ENCODE assay signal across 11 mouse cellular contexts in the genomic region with DNA sequence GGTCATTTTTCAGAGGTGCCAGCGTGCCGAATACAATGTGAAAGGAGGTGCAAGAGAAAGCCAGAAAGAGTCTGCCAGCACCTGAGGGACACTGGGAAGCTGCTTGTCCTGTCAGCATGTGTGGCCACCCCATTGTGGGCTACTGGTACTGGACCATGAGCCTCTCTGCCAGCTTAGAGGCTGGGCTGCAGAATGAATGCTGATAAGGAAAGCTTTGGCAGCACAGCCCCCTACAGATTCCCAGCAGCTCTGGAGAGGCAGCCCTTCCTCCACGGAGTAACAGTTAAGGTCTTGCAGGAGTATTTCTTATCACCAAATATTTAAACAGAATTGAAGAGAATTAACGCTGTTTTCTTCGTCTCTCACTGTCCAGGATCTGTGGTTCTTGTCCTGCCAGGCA.
DNase-seq lines count a peak whose midpoint lies in the region; ATAC-seq and TF ChIP-seq lines count a peak whose summit lies in the region.
"Had no signal": no experiment of that assay in that cellular context is flagged by ENCODE, and none has a peak within 500 bp of the region (broad histone marks: within the 10 kb centered on the region; RNA-seq: fewer than 3 reads in every experiment).

No protein-coding gene starts in this region.

- no peaks in the 10 kb centered on the region for H3K9me3 ChIP-seq in kidney, postnatal 0 days (replicated peaks; ENCODE audit: low read length)
- H3K9me3 ChIP-seq in kidney, embryonic 16.5 days (ENCODE audit: low read length), result peaks cover 8% of the 10 kb centered on the region
- no peaks in the 10 kb centered on the region for H3K9me3 ChIP-seq in heart, embryonic 10.5 days
- no peaks in the 10 kb centered on the region for H3K9me3 ChIP-seq in heart, postnatal 0 days (replicated peaks; ENCODE audit: control insufficient read depth, low read length)
- no peaks in the 10 kb centered on the region for H3K9me3 ChIP-seq in midbrain, embryonic 13.5 days
- H3K9me3 ChIP-seq: embryonic facial prominence, embryonic 12.5 days; liver, embryonic 15.5 days had no signal

- H3K36me3 ChIP-seq in kidney, postnatal 0 days (ENCODE audit: insufficient read depth, low read length), result no peaks in the 10 kb centered on the region
- H3K36me3 ChIP-seq in kidney, embryonic 16.5 days (ENCODE audit: insufficient read depth, low read length), result no peaks in the 10 kb centered on the region
- no peaks in the 10 kb centered on the region for H3K36me3 ChIP-seq in heart, embryonic 10.5 days
- H3K36me3 ChIP-seq in heart, postnatal 0 days (replicated peaks; ENCODE audit: control insufficient read depth, insufficient read depth, low read length), result no peaks in the 10 kb centered on the region
- H3K36me3 ChIP-seq in midbrain, embryonic 13.5 days, result no peaks in the 10 kb centered on the region
- H3K36me3 ChIP-seq: embryonic facial prominence, embryonic 12.5 days; liver, embryonic 15.5 days had no signal

- H3K4me1 ChIP-seq in kidney, postnatal 0 days (replicated peaks; ENCODE audit: insufficient read depth, low read length), result peaks cover 9% of the 10 kb centered on the region; the same call in 1 of the 2 replicates
- peaks cover 21% of the 10 kb centered on the region for H3K4me1 ChIP-seq in kidney, embryonic 16.5 days (ENCODE audit: insufficient read depth, low read length)
- peaks cover 49% of the 10 kb centered on the region for H3K4me1 ChIP-seq in heart, embryonic 10.5 days
- peaks cover 31% of the 10 kb centered on the region for H3K4me1 ChIP-seq in heart, postnatal 0 days (ENCODE audit: control insufficient read depth, insufficient read depth)
- H3K4me1 ChIP-seq in midbrain, embryonic 13.5 days (replicated peaks), result peaks cover 35% of the 10 kb centered on the region

- 56% methylated on average over 5 of the region's 5 CpGs for WGBS in kidney, postnatal 0 days
- 64% methylated on average over 5 of the region's 5 CpGs for WGBS in kidney, embryonic 16.5 days
- 37% methylated on average over 5 of the region's 5 CpGs for WGBS in heart, embryonic 10.5 days
- WGBS in heart, postnatal 0 days, result 7% methylated on average over 5 of the region's 5 CpGs
- WGBS in midbrain, embryonic 13.5 days, result 70% methylated on average over 5 of the region's 5 CpGs

- no peak for ATAC-seq in kidney, postnatal 0 days (replicated peaks; ENCODE audit: low FRiP score, low read depth)
- no peak for ATAC-seq in kidney, embryonic 16.5 days (ENCODE audit: low FRiP score, low TSS enrichment)
- ATAC-seq in heart, postnatal 0 days (ENCODE audit: insufficient read depth, low read depth), result peak; percentile 81
- peak; percentile 62; the same call in 1 of the 2 replicates for ATAC-seq in midbrain, embryonic 13.5 days

- TF ChIP-seq CTCF in kidney, postnatal 0 days (IDR thresholded peaks at IDR 0.05; ENCODE audit: low read depth), result no peak
- no peak for TF ChIP-seq CTCF in heart, postnatal 0 days (IDR thresholded peaks at IDR 0.05; ENCODE audit: low read depth)

- H3K27me3 ChIP-seq in kidney, postnatal 0 days (ENCODE audit: insufficient read depth, low read length), result no peaks in the 10 kb centered on the region
- no peaks in the 10 kb centered on the region for H3K27me3 ChIP-seq in kidney, embryonic 16.5 days (ENCODE audit: insufficient read depth, low read length)
- H3K27me3 ChIP-seq in heart, embryonic 10.5 days (ENCODE audit: insufficient read depth, poor library complexity, severe bottlenecking), result no peaks in the 10 kb centered on the region
- H3K27me3 ChIP-seq in heart, postnatal 0 days (ENCODE audit: control insufficient read depth, insufficient read depth, low read length), result no peaks in the 10 kb centered on the region
- 0 out of 2 replicates have a peak, but pooled peaks cover 4% of the 10 kb centered on the region for H3K27me3 ChIP-seq in midbrain, embryonic 13.5 days
- H3K27me3 ChIP-seq: embryonic facial prominence, embryonic 12.5 days; liver, embryonic 15.5 days had no signal

- no peak overlapping the region for H3K4me3 ChIP-seq in kidney, postnatal 0 days (replicated peaks; ENCODE audit: low read depth, low read length)
- no peak overlapping the region for H3K4me3 ChIP-seq in kidney, embryonic 16.5 days (ENCODE audit: low read length)
- peak overlapping the region; percentile 22; the same call in 1 of the 2 replicates for H3K4me3 ChIP-seq in heart, embryonic 10.5 days
- H3K4me3 ChIP-seq in heart, postnatal 0 days (ENCODE audit: low read depth, low read length), result peak overlapping the region; percentile 11; the same call in 1 of the 2 replicates
- no peak overlapping the region for H3K4me3 ChIP-seq in midbrain, embryonic 13.5 days (replicated peaks)
- H3K4me3 ChIP-seq: embryonic facial prominence, embryonic 12.5 days; liver, embryonic 15.5 days had no signal

- TF ChIP-seq EP300 in heart, postnatal 0 days (IDR thresholded peaks at IDR 0.05; ENCODE audit: low read depth), result no peak

- no peak overlapping the region for H3K27ac ChIP-seq in kidney, postnatal 0 days
- no peak overlapping the region for H3K27ac ChIP-seq in kidney, embryonic 16.5 days (ENCODE audit: low read length)
- peak overlapping the region; percentile 84 for H3K27ac ChIP-seq in heart, embryonic 10.5 days
- H3K27ac ChIP-seq in heart, postnatal 0 days (ENCODE audit: low read depth), result peak overlapping the region; percentile 59
- H3K27ac ChIP-seq in midbrain, embryonic 13.5 days, result no peak overlapping the region
- H3K27ac ChIP-seq: embryonic facial prominence, embryonic 12.5 days; liver, embryonic 15.5 days had no signal

- H3K9ac ChIP-seq in kidney, postnatal 0 days (ENCODE audit: low read depth, low read length), result no peak overlapping the region
- H3K9ac ChIP-seq in kidney, embryonic 16.5 days (replicated peaks; ENCODE audit: low read length), result no peak overlapping the region
- H3K9ac ChIP-seq in heart, postnatal 0 days (replicated peaks; ENCODE audit: low read depth, low read length), result peak overlapping the region; percentile 41; the same call in 1 of the 2 replicates
- H3K9ac ChIP-seq in midbrain, embryonic 13.5 days (replicated peaks), result no peak overlapping the region
- H3K9ac ChIP-seq: embryonic facial prominence, embryonic 12.5 days; liver, embryonic 15.5 days had no signal

- DNase-seq in kidney, postnatal 0 days (ENCODE audit: low spot score), result peak; percentile 14
- DNase-seq in heart, embryonic 10.5 days (ENCODE audit: low spot score), result peak; percentile 80
- peak; percentile 66 for DNase-seq in heart, postnatal 0 days (ENCODE audit: low spot score)
- no peak for DNase-seq in retina, postnatal 1 day
- DNase-seq in layer of hippocampus, adult 18-20 months (ENCODE audit: low spot score in 2 of 2), result no peak
- no peak for DNase-seq in right cerebral cortex, adult 18-20 months
- DNase-seq: thymus, postnatal 14 days had no signal

- H3K4me2 ChIP-seq in kidney, postnatal 0 days (ENCODE audit: low read length), result no peak overlapping the region
- H3K4me2 ChIP-seq in kidney, embryonic 16.5 days (replicated peaks; ENCODE audit: low read depth, low read length), result no peak overlapping the region; the same call in 1 of the 2 replicates
- H3K4me2 ChIP-seq in heart, postnatal 0 days (ENCODE audit: low read depth, low read length), result peak overlapping the region; percentile 54
- no peak overlapping the region for H3K4me2 ChIP-seq in midbrain, embryonic 13.5 days (replicated peaks)
- H3K4me2 ChIP-seq: embryonic facial prominence, embryonic 12.5 days; liver, embryonic 15.5 days had no signal

Comparison
In these comparisons a context has a peak if more than half of its experiments do, and no peak if none do; other contexts are left out.
1. ATAC-seq: peak in heart, postnatal 0 days (single experiment) and midbrain, embryonic 13.5 days (single experiment); none in kidney, postnatal 0 days (single experiment) and kidney, embryonic 16.5 days (single experiment).
2. DNase-seq: peak in kidney, postnatal 0 days (single experiment), heart, embryonic 10.5 days (single experiment) and heart, postnatal 0 days (single experiment); none in retina, postnatal 1 day (single experiment), layer of hippocampus, adult 18-20 months (0 of 2) and right cerebral cortex, adult 18-20 months (single experiment).
3. H3K27ac ChIP-seq: peak in heart, embryonic 10.5 days (single experiment) and heart, postnatal 0 days (single experiment); none in kidney, postnatal 0 days (single experiment), kidney, embryonic 16.5 days (single experiment) and midbrain, embryonic 13.5 days (single experiment).
4. H3K4me3 ChIP-seq: peak in heart, embryonic 10.5 days (single experiment) and heart, postnatal 0 days (single experiment); none in kidney, postnatal 0 days (single experiment), kidney, embryonic 16.5 days (single experiment) and midbrain, embryonic 13.5 days (single experiment).